Mouse (Mus musculus): Measurements from ENCODE around the gene Bsx.
A peak's percentile ranks its signal among the peaks of the same experiment; 100 is the strongest.

Bsx gene

GRCm38 (mm10) chr9:40873556-40874470 is at the start of gene Bsx:
Bsx (plus strand) TSS chr9:40874127.
- DNase-seq (ENCODE audit: low spot score): no peak

- no peak for DNase-seq (ENCODE audit: low spot score)
These were observed 48.3 kb upstream of the Bsx start for GRCm38 (mm10) chr9:40825601-40826000.

GRCm38 (mm10) chr9:40827366-40827765 is 46.6 kb upstream of the Bsx start:
- no peak for DNase-seq (ENCODE audit: low spot score)

GRCm38 (mm10) chr9:40834569-40834968 is 39.4 kb upstream of the Bsx start:
- DNase-seq (ENCODE audit: low spot score): peak; percentile 18

GRCm38 (mm10) chr9:40836681-40837080 is 37.2 kb upstream of the Bsx start:
- no peak for DNase-seq (ENCODE audit: low spot score)

GRCm38 (mm10) chr9:40839662-40840061 is 34.3 kb upstream of the Bsx start:
- DNase-seq (ENCODE audit: low spot score): no peak

GRCm38 (mm10) chr9:40851515-40851914 is 22.4 kb upstream of the Bsx start:
- DNase-seq (ENCODE audit: low spot score): no peak

GRCm38 (mm10) chr9:40858461-40859160 is 15.3 kb upstream of the Bsx start:
- DNase-seq (ENCODE audit: low spot score): no peak

- DNase-seq (ENCODE audit: low spot score): no peak
These were observed 14.7 kb upstream of the Bsx start for GRCm38 (mm10) chr9:40859196-40859595.

- DNase-seq (ENCODE audit: low spot score): no peak
These were observed 3.6 kb upstream of the Bsx start for GRCm38 (mm10) chr9:40870331-40870730.

- DNase-seq (ENCODE audit: low spot score): no peak
These were observed 2.4 kb upstream of the Bsx start for GRCm38 (mm10) chr9:40871369-40872155.

GRCm38 (mm10) chr9:40872156-40872478 is 1.8 kb upstream of the Bsx start:
- DNase-seq (ENCODE audit: low spot score): no peak

- no peak for DNase-seq (ENCODE audit: low spot score)
These were observed 1.0 kb downstream of the Bsx start for GRCm38 (mm10) chr9:40874961-40875360.

GRCm38 (mm10) chr9:40875431-40875830 is 1.5 kb downstream of the Bsx start:
- DNase-seq (ENCODE audit: low spot score): no peak

- DNase-seq (ENCODE audit: low spot score): no peak
These were observed 2.2 kb downstream of the Bsx start for GRCm38 (mm10) chr9:40876164-40876563.

GRCm38 (mm10) chr9:40876693-40877092 is 2.8 kb downstream of the Bsx start:
- no peak for DNase-seq (ENCODE audit: low spot score)

GRCm38 (mm10) chr9:40877146-40877880 is 3.4 kb downstream of the Bsx start:
- DNase-seq (ENCODE audit: low spot score): no peak

- DNase-seq (ENCODE audit: low spot score): no peak
These were observed 3.9 kb downstream of the Bsx start for GRCm38 (mm10) chr9:40877881-40878235.

GRCm38 (mm10) chr9:40878291-40878945 is 4.5 kb downstream of the Bsx start:
- no peak for DNase-seq (ENCODE audit: low spot score)

GRCm38 (mm10) chr9:40878998-40879397 is 5.1 kb downstream of the Bsx start:
- no peak for DNase-seq (ENCODE audit: low spot score)

GRCm38 (mm10) chr9:40885669-40886068 is 11.7 kb downstream of the Bsx start:
- no peak for DNase-seq (ENCODE audit: low spot score)
